Mouse (Mus musculus) lung, postnatal 0 days (tissue): ENCODE measurements around the gene Adcyap1. TPM values are rescaled to one million over a fixed set of nuclear protein-coding genes. Genes with fewer than 3 reads are reported as not detected.

Experiments
- ATAC-seq: fragments of 200-750 bp; cut with Nextera tagmentation; 2 replicates; pipeline ENCODE4 v1.8.0; 2017; ENCODE audit warnings: moderate library complexity
- DNase-seq: peaks from one replicate; pipeline ENCODE4 v3.0.0-alpha.2; 2016; ENCODE audit warnings: low spot score
- H3K27ac ChIP-seq: fragments of 300-500 bp; sonication (generic); 2 replicates; pipeline ENCODE4 v1.5.1; 2014; ENCODE audit warnings: antibody characterized with exemption, mild to moderate bottlenecking, low read length, mixed read lengths
- H3K27me3 ChIP-seq: fragments of 300-500 bp; sonication (generic); replicated peaks from 2 replicates; pipeline ENCODE4 v1.6.1; 2014; ENCODE audit warnings: low read length, mixed read lengths; ENCODE audit not compliant: insufficient read depth
- H3K36me3 ChIP-seq: fragments of 300-500 bp; sonication (generic); 2 replicates; pipeline ENCODE4 v1.6.1; 2014; ENCODE audit warnings: low read length, mixed read lengths; ENCODE audit not compliant: insufficient read depth
- H3K4me1 ChIP-seq: fragments of 300-500 bp; sonication (generic); 2 replicates; pipeline ENCODE4 v1.6.1; 2014; ENCODE audit warnings: antibody characterized with exemption, low read depth, low read length, mixed read lengths; ENCODE audit not compliant: insufficient read depth
- H3K4me2 ChIP-seq: fragments of 300-500 bp; sonication (generic); replicated peaks from 2 replicates; pipeline ENCODE4 v1.6.1; 2014; ENCODE audit warnings: low read depth, mild to moderate bottlenecking, low read length, moderate library complexity, mixed read lengths
- H3K4me3 ChIP-seq: fragments of 300-500 bp; sonication (generic); 2 replicates; pipeline ENCODE4 v1.5.1; 2014; ENCODE audit warnings: low read depth, low read length
- H3K9ac ChIP-seq: fragments of 300-500 bp; sonication (generic); replicated peaks from 2 replicates; pipeline ENCODE4 v1.6.1; 2014; ENCODE audit warnings: low read depth, mild to moderate bottlenecking
- H3K9me3 ChIP-seq: fragments of 300-500 bp; sonication (generic); 2 replicates; pipeline ENCODE4 v1.6.1; 2016; ENCODE audit warnings: low read length, mixed read lengths
- CTCF ChIP-seq: IDR thresholded peaks from 2 replicates; pipeline ENCODE4 v1.5.1; 2016; ENCODE audit warnings: antibody characterized with exemption, mild to moderate bottlenecking
- EP300 ChIP-seq: IDR thresholded peaks from 2 replicates; pipeline ENCODE4 v1.6.1; 2016; ENCODE audit warnings: antibody characterized with exemption, mild to moderate bottlenecking, control low read depth
- WGBS: fragments of 180-500 bp; shearing (Covaris S2); extraction: QIAGEN DNeasy Blood & Tissue Kit; methylation state at CpG from one replicate; pipeline ENCODE4 v1.1.7; 2014; 5-methylcytosine and 5-hydroxymethylcytosine counted together
- polyA plus RNA-seq: library from polyadenylated mRNA; unstranded; fragments of >200 nt; fragmentation: Nextera tagmentation; extraction: Ambion mirVana; gene quantifications from 2 replicates; pipeline ENCODE4 v1.2.1, GENCODE M21; 2015

Gene Adcyap1
- polyA plus RNA-seq, 1 experiment from 2014 or later, result 0.20 TPM

DNA sequence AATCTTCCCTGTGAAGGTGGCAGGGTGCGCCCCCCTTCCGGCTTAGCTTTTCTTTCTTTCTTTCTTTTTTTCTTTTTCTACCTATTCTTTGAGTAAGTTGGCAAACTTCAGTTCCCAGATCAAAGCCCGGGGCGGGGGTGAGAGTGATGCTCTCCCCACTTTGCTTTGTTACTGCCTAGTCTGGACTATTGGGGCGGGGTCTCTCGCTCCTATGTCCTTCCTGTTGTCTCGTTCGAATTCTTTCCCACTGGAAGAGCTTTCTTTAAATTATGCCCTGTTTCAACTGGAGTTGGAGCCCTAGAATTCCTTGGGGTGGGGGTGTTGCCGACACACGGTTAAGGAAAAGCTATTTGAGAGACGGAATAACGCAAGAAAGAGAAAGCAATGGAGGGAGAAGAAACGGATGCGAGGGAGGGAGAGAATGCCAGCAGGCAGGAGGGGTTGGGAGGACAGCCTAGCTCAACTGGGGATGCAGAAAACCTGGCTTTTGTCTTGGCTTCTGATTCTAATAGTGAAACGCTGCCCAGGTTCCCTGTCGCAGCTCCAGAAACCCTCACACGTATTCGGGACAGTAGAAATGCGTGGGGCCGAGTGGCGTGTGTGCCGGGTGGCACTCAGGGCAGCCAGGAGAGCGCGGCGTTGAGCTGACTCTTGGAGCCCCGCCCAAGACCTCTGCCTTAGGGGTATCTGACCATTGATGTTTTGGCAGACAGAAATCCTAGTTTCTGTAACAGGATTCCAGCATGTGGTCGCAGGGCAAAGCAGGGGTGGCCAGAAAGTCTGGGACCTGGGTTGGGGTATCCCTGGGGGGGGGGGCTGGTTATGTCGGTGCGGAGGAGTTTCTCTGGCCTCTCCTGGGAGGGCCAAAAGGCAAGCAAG lies 1.8 kb downstream of the Adcyap1 start:
- no peak for DNase-seq
- TF ChIP-seq CTCF, result no peak
- no peak for TF ChIP-seq EP300
- WGBS, result 2% methylated on average over 29 of the region's 29 CpGs

DNA sequence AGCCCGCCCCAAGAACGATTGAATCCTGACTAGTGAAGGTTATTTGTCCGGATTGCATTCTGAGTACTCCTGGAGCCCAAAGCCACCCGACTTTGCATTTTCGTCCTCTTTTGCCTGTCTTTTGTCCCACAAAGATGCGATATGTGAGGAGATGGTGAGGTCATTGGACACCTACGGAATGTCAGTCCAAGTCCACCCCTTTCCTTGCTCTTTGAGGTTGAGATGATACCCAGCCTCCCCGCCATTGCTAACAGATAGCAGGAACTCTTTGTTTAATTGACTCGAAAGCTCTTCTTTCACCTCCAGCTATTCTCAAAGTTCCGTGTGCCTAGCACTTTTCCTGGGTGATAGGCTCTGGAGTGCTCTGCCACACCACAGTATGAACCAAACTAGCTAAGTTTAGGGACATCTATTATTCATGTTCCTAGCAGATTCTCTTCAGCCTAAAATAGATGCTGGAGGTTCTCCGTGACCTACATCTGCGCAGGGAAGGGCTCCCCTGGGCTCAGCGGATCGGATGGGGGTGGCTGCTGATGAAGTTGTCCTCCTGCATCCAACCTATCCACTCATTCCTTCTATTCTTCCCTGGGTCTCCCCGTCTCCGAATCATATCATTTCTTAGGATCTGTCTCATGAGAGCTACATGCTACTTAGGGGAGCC lies 2.6 kb downstream of the Adcyap1 start:
- no peaks in the 10 kb centered on the region for H3K4me1 ChIP-seq
- WGBS, result 3% methylated on average over 16 of the region's 16 CpGs
- no peaks in the 10 kb centered on the region for H3K9me3 ChIP-seq
- no peak overlapping the region for H3K9ac ChIP-seq
- H3K36me3 ChIP-seq, result no peaks in the 10 kb centered on the region
- peak overlapping the region; percentile 51; the same call in 1 of the 2 replicates for H3K4me2 ChIP-seq
- DNase-seq (no peak), ATAC-seq (no peak)
- H3K27ac ChIP-seq, result no peak overlapping the region
- peak overlapping the region; percentile 19; the same call in 1 of the 2 replicates for H3K4me3 ChIP-seq
- H3K27me3 ChIP-seq, result peaks cover 33% of the 10 kb centered on the region
- no peak for TF ChIP-seq CTCF
- no peak for TF ChIP-seq EP300

More for the DNA sequence above, 1.8 kb downstream of the Adcyap1 start:
- no peak overlapping the region for H3K9ac ChIP-seq
- H3K27ac ChIP-seq, result no peak overlapping the region
- peak overlapping the region; percentile 25; the same call in 1 of the 2 replicates for H3K4me2 ChIP-seq
- H3K9me3 ChIP-seq, result no peaks in the 10 kb centered on the region
- H3K27me3 ChIP-seq, result peaks cover 33% of the 10 kb centered on the region
- H3K36me3 ChIP-seq, result no peaks in the 10 kb centered on the region
- ATAC-seq, result no peak
- no peak overlapping the region for H3K4me3 ChIP-seq
- H3K4me1 ChIP-seq, result no peaks in the 10 kb centered on the region

DNA sequence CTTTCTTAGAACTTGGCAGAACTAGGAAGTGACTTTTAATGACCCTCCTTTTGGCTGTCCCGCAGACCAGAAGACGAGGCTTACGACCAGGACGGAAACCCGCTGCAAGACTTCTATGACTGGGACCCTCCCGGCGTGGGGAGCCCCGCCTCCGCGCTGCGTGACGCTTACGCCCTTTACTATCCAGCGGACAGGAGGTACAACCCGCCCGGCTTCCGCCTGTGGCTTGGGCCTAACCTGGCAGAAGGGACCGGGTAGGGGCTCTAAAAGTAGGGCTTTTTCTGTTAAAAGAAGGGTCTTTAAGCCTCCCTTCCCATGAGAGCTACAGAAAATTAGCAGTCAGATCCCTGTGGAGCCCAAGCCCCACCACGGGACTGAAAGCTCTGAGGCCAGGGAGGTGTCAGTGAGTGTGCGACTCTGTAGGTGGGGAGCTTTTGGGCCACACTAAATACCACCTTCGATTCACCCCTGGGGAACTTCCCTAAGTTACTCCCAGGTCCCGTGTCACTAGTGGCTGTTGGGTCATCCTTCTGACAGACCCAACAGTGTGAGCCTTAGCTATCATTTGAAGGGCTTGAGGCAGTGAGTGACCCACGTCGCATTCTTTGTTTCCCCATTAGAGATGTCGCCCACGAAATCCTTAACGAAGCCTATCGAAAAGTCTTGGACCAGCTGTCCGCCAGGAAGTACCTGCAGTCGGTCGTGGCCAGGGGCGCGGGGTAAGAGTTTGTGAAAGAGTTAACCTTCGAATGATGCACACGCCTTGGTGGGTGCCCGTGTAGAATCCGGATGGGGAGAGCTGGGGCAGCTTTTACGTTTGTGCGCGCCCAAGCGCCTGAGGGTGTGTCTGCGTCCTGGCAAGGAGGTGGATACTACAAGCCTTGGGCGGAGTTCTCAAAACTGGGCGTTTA lies 3.6 kb downstream of the Adcyap1 start:
- H3K4me3 ChIP-seq, result peak overlapping the region; percentile 19
- no peak overlapping the region for H3K27ac ChIP-seq
- peak; percentile 20 for DNase-seq
- H3K9me3 ChIP-seq, result no peaks in the 10 kb centered on the region
- H3K4me2 ChIP-seq, result peak overlapping the region; percentile 51
- TF ChIP-seq CTCF (no peak), EP300 (no peak)
- peak; percentile 62 for ATAC-seq
- H3K36me3 ChIP-seq, result no peaks in the 10 kb centered on the region
- H3K9ac ChIP-seq, result no peak overlapping the region
- H3K4me1 ChIP-seq, result no peaks in the 10 kb centered on the region
- WGBS, result under 1% methylated on average over 44 of the region's 44 CpGs
- peaks cover 33% of the 10 kb centered on the region for H3K27me3 ChIP-seq

DNA sequence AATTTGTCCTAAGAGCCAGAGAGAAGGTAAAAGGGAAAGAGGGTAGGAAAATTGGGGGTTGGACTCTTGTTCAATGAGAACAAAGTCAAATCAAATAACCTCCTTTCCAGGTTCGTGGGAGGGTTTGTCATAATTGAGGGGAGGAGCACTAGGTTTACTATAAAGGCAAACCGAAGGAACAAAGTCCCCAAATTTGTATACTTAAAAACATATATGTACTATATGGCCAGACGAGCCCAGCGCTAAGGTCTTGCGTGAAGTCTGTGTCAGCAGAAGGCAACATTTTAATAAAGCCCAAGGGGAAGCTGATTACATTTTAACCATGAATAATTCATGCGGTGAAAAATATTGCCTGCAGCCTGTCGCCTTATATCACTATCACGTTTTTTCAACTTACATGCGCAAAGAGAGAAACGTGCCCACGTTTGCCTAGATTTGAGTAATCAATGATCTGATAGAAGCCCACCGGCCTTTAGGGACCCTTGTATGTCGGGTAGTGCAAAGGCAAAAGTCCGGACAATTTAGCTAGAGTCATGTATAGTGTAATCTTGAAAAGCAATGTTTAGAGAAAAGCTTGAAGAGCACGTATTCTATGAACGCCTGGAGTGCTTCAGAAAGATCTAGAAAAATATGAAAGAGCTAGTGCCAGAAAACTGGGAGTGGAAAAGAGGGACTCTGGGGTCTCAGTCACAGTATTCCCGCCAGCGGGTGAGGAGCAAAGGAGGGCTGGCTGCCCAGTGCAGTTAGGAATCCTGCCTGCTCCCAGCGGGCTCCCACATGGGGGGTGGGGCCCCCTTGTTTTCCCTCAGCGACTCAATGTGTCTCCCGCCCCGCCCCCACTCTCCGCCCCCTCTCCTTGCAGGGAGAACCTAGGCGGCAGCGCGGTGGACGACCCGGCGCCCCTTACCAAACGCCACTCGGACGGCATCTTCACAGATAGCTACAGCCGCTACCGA lies 4.5 kb downstream of the Adcyap1 start:
- no peak for DNase-seq
- under 1% methylated on average over 32 of the region's 34 CpGs for WGBS

DNA sequence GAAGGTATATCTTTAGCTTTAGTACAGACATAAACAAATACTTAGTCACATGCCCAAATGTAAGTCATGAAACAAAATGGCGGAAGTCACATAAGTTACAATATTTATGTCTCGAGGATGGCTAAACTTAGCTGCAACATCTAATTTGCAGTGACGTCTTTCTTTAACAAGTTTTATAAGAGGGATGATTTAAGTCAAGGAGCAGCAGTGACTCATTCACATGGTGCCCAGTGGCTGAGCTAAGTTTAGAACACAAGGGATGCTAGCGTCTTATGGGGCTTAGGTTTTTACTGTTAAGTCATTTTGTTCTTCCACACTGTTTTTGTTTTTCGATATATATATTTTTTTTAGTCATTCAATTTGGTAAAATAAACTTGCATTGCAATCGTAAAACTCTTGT lies 19.0 kb downstream of the Adcyap1 start:
- no peak for ATAC-seq
- no peak for TF ChIP-seq CTCF
- TF ChIP-seq EP300, result no peak
- H3K36me3 ChIP-seq, result no peaks in the 10 kb centered on the region

More for the DNA sequence above, 4.5 kb downstream of the Adcyap1 start:
- Histone ChIP-seq H3K4me1 (no peaks in the 10 kb centered on the region), H3K4me3 (peak overlapping the region; percentile 19), H3K27me3 (peaks cover 33% of the 10 kb centered on the region), H3K27ac (no peak overlapping the region), H3K4me2 (peak overlapping the region; percentile 51), H3K36me3 (no peaks in the 10 kb centered on the region), H3K9me3 (no peaks in the 10 kb centered on the region), H3K9ac (no peak overlapping the region)
- TF ChIP-seq CTCF, result no peak
- no peak for TF ChIP-seq EP300
- no peak for ATAC-seq

More for the DNA sequence above, 19.0 kb downstream of the Adcyap1 start:
- H3K4me3 ChIP-seq, result no peak overlapping the region
- no peaks in the 10 kb centered on the region for H3K4me1 ChIP-seq
- no peaks in the 10 kb centered on the region for H3K9me3 ChIP-seq
- H3K27me3 ChIP-seq, result no peaks in the 10 kb centered on the region
- 78% methylated on average over 6 of the region's 6 CpGs for WGBS
- DNase-seq, result no peak
- no peak overlapping the region for H3K9ac ChIP-seq
- no peak overlapping the region for H3K27ac ChIP-seq
- H3K4me2 ChIP-seq, result no peak overlapping the region
